Mouse (Mus musculus) left cerebral cortex, postnatal 25 days (tissue): Measurements from ENCODE around the gene Fam217b. TPM values are rescaled to one million over a fixed set of nuclear protein-coding genes. Genes with fewer than 3 reads are reported as not detected.

Source experiments
- DNase-seq, 2 experiments: peaks; one replicate each; pipeline ENCODE4 v3.0.0; 2022; ENCODE audit warnings: low spot score in 2 of 2, mixed read lengths in 1 of 2
- intact Hi-C: fragments of 180-260 bp; cut with DNase I; formaldehyde crosslinking; loops from one replicate; pipeline ENCODE4 v1.15.1; 2025
- total RNA-seq, 2 experiments: library from RNA; stranded (reverse); gene quantifications; 2 replicates each; pipeline ENCODE4 v1.2.3; 2021

Gene Fam217b
- total RNA-seq = 10 to 100 TPM; 51.1 to 54.2 TPM

DNA sequence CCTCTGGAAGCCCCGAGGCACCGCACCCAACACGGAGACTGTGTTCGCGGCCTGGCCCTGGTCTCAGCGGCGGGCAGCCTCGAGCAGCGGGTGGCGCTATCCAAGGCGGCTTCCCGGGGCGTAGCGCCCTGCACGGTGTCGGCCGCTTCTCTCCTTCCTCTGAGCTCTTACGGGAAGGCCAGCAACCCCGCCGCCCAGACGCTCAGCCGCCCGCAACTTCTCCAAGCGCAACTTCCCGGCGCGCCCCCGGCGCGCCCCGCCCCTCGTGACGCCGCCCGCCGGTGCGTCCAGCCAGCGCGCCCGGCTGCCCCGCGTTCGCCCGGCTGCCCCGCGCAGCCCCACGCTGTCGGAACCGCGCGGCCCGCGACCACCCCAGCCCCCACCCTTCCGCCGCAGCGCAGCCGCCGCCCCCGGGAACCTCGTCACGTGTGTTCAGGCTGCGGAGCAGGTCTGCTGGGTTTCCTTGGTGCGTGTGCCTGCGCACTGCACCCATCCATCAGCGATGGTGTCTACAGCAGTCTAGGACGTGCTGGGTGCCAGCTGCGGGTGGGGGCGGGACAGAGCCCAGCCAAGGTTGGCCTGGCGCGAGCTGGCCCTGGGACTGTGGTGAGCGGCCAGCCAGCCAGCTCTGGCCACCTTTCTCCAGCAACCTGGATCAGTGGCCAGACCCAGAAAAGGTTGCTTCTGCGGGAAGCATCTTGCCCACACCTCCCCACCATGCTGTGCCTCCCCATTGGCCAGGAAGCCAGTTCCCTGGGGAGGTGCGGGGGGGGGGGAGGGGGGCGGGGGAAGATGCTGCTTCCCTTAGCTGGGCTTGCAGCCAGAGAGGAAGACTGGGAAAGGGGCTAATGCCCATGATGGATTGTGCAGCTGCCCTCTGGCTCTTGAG, at the start of gene Fam217b, which contains the start of gene Ppp1r3d:
Fam217b (plus strand) TSS at position 264 of the 889 bp plus-strand sequence.
Ppp1r3d (minus strand) TSS at position 212 of the 889 bp plus-strand sequence.
- intact Hi-C loops = no loop called here

GRCm38 (mm10) chr2:178407053-178407815, 7.1 kb upstream of the Fam217b start, which contains the start of gene Sycp2:
Gene Sycp2 (minus strand): TSS chr2:178407685.
- no peak for DNase-seq
- intact Hi-C loops = no loop called here

More for the DNA sequence above, at the start of gene Fam217b, which contains the start of gene Ppp1r3d:
- peak; percentile 75 to 79 for DNase-seq

DNA sequence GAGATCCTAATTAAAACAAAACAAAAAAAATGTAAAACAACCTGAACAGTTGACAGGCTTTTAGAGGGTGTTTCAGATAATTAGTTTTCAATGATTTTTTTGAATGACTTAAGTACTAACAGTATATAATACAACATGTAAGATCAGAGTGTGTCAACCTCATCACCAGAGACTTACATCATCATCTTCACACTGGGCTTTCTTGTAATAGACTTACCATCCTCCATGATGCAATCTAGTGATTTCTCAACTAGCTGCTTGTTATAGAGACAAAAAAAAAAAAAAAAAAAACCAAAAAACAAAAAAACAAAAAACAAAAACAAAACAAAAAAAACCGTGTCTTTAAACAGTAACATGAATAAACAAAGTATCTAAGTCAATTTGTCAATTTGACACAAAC, 5.3 kb upstream of the Fam217b start:
- intact Hi-C loops = no loop called here
- DNase-seq = no peak

GRCm38 (mm10) chr2:178410286-178410685, 4.0 kb upstream of the Fam217b start:
- intact Hi-C loops = no loop called here

GRCm38 (mm10) chr2:178412598-178412997, 1.7 kb upstream of the Fam217b start:
- peak in 1 of 2 experiments; percentile 84 for DNase-seq
- intact Hi-C loops = no loop called here

More at GRCm38 (mm10) chr2:178410286-178410685, 4.0 kb upstream of the Fam217b start:
- no peak for DNase-seq

GRCm38 (mm10) chr2:178413081-178413480, 1.2 kb upstream of the Fam217b start:
- DNase-seq = peak in 1 of 2 experiments; percentile 37
- intact Hi-C loops = no loop called here

DNA sequence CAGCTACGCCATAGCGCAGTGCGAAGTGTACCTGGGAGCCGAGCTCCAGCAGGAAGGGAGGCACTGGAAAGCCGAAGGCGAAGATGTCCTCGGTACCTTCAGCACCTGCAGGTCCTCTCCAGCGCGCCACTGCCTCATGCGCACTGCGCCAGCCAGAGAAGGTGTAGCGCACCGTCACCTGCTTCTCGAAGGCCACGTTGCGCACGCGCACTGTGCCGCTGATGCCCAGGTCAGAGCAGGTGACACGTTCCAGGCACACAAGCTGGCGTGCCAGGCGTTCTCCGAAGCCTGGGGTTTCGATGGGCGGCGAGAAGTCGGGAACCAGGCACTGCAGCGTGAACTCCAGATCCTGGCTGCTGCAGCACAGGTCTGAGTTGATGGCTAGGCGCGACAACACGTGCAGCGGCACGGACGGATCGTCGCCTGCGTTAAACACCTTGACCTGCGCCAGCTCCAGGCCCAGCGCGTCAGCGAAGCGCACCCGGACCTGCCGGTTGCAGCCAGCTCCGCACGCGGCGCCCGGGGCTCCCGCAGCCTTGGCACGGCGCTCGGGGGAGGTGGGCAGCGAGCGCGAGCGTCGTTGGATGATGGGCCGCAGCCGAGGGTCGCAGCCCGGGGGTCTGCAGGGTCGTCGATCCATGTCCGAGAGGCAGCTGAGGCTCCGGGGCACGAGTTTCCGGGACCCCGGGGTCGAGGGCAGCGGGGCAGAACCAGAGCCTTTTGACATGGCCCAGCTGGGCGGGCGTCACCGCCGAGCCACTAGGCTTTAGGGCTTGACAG, 653 bp upstream of the Fam217b start:
- peak; percentile 53 to 67 for DNase-seq
- intact Hi-C loops = no loop called here

- no peak for DNase-seq
- intact Hi-C loops = no loop called here
Observed at GRCm38 (mm10) chr2:178415150-178415448, 775 bp downstream of the Fam217b start.

- intact Hi-C loops = no loop called here
- no peak for DNase-seq
Observed at GRCm38 (mm10) chr2:178416427-178416826, 2.1 kb downstream of the Fam217b start.

DNA sequence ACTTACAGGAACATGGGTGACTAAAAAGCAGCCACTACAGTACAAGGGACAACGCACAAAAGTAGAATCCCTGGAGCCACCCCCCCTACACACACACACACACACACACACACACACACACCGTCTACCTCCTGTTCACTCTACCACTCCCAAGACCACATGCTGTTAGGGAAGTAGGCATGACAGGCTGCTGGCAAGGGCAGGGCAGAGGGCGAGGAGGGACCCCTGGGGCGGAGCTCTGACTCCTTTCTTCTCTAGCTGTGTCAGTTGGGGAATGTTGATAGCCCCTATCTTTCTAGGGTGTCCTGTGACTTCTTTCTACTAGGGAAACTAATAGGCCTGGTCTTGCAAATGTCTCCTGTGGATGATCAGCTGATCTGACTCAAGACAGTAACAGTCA, 2.6 kb downstream of the Fam217b start:
- intact Hi-C loops = no loop called here
- no peak for DNase-seq

GRCm38 (mm10) chr2:178420576-178420975, 6.3 kb downstream of the Fam217b start:
- intact Hi-C loops = loop anchor here (10.0 kb wide), 2 partner anchors 244 to 1454 kb away; no protein-coding TSS in a partner anchor
- DNase-seq = no peak

DNA sequence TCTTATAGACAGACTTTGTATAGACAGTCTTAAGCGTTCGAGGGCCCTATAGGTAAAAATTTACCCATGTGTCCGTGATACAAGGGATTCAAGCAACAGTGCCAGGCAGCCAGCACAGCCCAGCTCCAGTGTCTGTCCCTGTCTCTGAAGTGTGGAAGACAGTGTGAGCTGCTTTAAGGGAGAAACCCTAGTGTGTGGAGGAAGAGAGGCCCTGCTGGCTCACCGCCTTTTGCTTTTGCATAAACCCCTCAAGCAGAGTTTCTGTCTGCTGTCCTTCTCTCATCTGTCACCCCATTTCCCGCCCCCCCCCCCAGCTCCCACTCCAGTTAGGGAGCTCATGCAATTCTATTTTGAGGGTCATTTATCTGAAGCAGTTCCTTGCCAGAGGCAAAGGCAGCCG, 7.3 kb downstream of the Fam217b start:
- DNase-seq = no peak
- intact Hi-C loops = loop anchor here (10.0 kb wide), 2 partner anchors 243 to 1453 kb away; no protein-coding TSS in a partner anchor

DNA sequence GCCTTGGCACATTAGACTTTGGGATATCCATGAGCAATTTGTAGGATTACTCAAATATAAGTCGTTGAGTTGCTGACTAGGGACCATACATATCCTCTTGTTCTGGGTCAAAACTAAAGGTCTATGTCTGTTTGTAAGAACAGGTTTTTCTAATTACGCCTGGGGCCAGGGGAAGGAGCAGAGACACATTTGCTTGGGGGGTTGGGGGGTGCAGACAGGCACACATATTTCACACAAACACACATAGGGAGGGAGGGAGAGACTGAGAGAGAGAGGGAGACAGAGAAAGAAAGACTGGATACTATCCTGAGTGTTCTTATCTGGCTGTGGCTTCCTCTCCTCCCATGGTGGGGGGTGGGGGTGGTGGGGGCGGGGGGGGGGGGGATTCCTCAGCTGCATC, 7.9 kb downstream of the Fam217b start:
- intact Hi-C loops = loop anchor here (10.0 kb wide), 2 partner anchors 243 to 1453 kb away; no protein-coding TSS in a partner anchor
- DNase-seq = no peak

DNA sequence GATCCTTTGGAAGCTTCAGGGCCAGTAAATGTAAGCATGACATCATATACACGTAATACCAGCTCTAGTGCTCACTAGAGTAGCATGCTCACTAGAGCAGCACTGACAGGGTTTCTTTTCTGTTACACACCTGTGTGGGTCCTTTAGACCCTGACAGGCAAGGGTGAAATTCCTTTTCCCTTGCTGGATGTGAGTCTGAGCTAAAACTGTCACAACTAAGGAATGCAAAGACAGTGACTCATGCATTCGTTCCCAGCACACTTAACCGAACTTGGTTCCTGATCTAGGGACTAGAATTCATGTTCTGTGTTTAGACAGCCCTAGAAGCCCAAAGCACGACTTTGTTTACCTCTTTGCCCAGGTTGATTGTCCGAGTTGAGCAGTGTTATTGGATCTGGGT, 8.9 kb downstream of the Fam217b start:
- intact Hi-C loops = loop anchor here (10.0 kb wide), 2 partner anchors 242 to 1452 kb away; no protein-coding TSS in a partner anchor
- DNase-seq = no peak

- DNase-seq = peak in 1 of 2 experiments; percentile 43
- intact Hi-C loops = loop anchor here (5.0 to 10.0 kb wide), 3 partner anchors 81 to 1449 kb away; no protein-coding TSS in a partner anchor
Observed at GRCm38 (mm10) chr2:178426229-178426628, 11.9 kb downstream of the Fam217b start.

DNA sequence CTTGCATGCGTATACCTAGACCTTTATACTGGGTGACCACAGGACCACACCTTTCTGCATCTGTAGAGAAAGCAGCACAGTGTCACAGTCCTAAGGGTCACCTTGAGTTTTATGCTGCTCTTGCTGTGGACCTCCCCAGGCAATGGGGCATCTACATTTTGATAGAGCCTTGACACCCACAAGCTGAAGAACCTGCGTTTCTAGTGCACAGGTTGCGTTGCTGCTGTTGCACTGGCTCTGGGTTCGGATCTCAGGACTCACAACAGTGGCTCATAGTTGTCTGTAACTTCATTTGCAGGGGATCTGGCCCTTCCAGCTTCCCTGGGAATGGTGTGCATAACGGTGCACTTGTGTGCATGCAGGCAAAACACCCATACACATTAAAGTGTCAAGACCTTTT, 12.9 kb downstream of the Fam217b start:
- intact Hi-C loops = loop anchor here (5.0 to 10.0 kb wide), 3 partner anchors 80 to 1448 kb away; no protein-coding TSS in a partner anchor
- no peak for DNase-seq

DNA sequence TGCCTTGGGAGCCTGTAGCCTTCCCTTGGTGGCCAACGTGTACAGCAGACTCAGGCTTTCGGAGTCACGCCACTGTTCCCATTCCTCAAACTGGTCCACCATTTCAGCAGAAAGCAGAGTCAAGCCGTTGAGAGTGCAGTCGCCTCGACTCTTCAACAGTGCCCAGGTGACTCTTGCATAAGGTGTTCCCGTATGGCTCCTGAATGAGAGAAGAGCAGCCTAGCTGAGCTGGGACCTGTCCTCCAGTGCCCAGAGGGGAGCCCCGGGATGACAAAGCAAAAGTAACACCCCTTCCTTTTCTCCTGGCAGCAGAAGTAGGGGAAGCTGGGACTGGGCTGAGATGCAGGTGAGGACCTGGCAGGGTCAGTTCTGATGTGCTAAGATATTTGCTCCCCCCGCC, 13.9 kb downstream of the Fam217b start:
- intact Hi-C loops = loop anchor here (5.0 to 10.0 kb wide), 3 partner anchors 79 to 1447 kb away; no protein-coding TSS in a partner anchor
- no peak for DNase-seq

DNA sequence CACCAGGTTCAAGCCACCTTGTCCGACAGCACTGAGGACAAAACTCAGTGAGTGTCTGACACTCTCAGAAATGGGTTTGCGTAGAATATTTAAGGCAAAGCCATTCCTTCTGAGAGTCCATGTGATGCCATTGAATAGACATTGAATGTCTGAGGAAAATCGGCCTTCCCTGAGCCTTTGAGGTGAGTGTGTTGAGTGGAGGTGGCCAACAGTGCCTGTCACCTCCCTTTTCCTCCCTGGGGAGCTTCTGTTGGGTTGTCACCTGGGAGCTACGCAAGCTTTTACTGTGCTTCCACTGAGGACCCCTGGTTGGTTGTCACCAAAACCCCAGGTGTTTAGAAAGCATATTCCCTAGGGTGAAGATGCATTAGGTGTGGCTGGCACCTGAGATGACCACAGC, 14.4 kb downstream of the Fam217b start:
- DNase-seq = no peak
- intact Hi-C loops = loop anchor here (5.0 to 10.0 kb wide), 3 partner anchors 79 to 1446 kb away; no protein-coding TSS in a partner anchor

DNA sequence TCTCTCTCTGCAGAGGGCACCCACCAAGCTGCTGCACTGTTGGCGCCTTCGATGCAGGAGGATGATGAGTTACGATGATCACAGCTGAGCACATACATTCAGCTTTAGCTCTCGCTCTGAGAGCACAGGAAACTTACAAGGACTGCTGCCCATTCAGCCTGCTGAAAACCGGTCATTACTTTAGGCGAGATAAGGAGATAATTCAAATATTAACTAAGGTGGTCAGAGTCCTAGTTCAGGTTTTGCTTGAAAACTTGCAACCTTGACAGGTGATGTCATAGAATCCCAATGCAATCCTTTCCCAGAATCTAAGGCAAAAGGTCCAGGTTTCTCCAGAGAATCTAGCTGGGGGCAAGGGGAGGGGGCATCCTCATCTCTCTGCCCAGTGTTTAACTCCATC, 15.1 kb downstream of the Fam217b start:
- intact Hi-C loops = loop anchor here (5.0 to 10.0 kb wide), 3 partner anchors 78 to 1445 kb away; no protein-coding TSS in a partner anchor
- DNase-seq = no peak
